Mouse (Mus musculus): Measurements from ENCODE around the gene Vmn2r80. TPM values are rescaled to one million over a fixed set of nuclear protein-coding genes. Genes with fewer than 3 reads are reported as not detected.
"Not testable (repeated sequence)": the region's sequence is repeated elsewhere in the genome, so short reads cannot be mapped to it uniquely, and the experiment has no call there.

Vmn2r80 gene
- total RNA-seq (2014; fragmentation: Nextera tagmentation), result not detected in 2 replicates
- not detected in 2 replicates for total RNA-seq (2017)

DNA sequence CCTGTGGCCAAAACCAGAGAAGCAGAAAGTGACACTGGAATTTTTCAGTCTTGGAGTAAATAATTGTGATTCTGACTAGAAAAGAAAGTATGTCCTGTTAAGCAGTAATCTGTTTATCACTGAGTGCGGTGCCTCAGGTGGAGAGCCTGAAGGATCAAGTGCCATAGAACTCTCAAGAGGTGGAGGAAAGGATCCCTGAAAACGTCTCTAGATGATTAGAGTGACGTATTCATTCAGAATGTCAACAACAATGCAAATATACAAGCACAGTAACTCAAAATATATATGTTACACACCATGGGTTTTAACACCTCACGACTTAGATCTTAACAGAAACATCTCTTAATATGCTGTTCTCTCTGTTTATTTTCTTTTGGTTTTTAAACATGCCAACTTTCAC is at the start of gene Vmn2r80:
Gene Vmn2r80, plus strand, starts transcription at position 301 of the 400 bp plus-strand sequence.
- ATAC-seq (replicated peaks; ENCODE audit: low FRiP score, low TSS enrichment, poor library complexity, severe bottlenecking), result not testable (repeated sequence)

DNA sequence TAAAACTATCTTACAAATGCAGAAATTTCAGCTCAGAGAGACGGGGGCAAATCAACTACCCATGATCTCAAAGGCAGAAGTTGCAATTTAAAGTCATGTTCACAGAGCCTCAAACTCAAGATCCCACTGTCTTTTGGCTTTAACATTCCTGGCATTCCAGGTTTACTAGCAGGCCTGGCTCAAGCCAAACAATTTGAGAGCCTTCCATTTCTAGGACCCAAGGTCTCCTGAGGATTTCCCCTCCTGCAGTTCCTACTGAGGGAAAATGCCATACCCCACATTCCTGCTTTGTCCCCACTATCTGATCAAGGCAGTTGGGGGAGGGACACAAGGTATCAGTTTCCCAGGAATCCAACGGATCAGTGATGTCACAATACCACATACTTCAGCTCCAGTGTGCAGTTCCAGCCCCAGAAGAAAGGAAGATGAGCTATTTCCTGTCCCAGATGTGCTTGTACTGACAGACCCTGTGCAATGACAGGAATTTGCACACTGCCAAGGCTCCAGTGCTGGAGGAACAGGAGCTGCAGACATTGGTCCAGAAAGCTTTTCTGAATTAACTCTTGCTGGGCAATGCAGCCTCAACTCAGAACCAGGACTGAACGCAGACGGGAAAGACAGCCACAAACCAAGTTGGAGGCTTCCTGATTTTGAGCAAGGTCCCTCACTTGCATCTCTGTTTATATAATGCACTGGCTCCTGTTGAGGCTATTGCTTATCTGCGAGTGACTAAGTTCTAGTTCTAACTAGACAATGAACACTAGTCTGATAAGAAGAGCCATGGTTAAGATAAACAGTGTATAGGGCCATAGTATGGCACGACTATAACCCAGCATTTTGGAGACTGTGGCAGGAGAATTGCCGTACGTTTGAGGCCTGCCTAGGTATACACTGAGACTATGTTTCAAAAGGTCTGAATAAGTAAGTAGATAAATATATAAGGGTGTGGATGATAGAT is 42.0 kb upstream of the Vmn2r80 start:
- peak; percentile 61; the same call in 1 of the 2 replicates for ATAC-seq (replicated peaks; ENCODE audit: low FRiP score, low TSS enrichment, poor library complexity, severe bottlenecking)

DNA sequence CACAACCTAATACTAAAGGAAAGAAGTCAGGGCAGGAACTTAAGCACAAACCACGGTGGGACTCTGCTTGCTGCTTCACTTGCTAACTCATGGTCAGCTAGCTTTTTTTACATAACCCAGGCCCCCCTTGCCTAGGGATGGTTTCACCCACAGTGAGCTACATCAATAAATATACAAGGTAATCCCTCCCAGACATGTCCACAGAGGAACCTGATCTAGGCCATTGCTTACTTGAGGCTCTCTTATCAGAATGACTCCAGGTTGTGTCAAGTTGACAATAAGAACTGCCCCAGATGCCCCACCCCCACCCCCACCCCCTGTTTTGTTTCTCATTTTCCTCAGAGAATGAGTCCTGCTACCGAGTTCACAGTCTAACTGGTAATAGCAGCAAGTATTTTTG is 41.0 kb upstream of the Vmn2r80 start:
- no peak for ATAC-seq (replicated peaks; ENCODE audit: low FRiP score, low TSS enrichment, poor library complexity, severe bottlenecking)

- no peak for ATAC-seq (replicated peaks; ENCODE audit: low FRiP score, low TSS enrichment, poor library complexity, severe bottlenecking)
Observed at GRCm38 (mm10) chr10:79109156-79109555, 39.4 kb upstream of the Vmn2r80 start.

DNA sequence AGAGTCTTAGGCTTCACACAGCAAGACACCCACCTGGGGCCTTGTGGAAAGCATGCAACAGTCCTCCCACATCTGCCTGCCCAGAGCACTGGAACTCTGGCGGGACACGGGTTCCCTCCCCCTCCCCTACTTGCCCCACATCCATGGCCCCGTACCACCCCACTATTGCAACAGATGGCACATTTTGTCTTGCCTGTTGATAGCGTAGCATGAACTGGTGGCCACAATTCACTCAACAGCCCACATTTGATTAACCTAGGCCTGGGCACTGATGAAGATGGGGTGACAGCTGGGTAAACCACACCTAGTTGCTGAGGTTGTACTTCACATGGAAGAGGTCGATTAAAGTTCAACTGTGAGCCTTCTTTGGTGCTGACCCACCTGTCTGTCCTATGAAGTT is 38.1 kb upstream of the Vmn2r80 start:
- no peak for ATAC-seq (replicated peaks; ENCODE audit: low FRiP score, low TSS enrichment, poor library complexity, severe bottlenecking)

DNA sequence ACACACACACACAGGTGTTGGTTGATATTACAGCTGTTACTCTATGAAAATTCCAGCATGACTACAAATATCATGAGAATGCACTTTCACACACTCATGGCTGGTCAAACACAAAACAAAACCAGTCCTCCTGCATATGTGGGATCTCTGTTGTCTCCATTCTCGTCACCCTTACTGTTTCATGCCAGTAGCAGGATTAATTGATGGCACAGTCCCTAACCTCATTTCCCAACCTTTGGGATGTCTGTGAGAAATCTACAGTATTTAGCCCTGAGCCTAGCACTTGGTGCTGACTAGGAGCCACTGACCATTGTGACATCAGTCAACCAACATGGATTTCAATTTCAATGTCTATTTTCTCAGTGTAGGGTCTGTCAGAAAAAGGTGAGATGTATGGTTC is 33.5 kb upstream of the Vmn2r80 start:
- ATAC-seq (replicated peaks; ENCODE audit: low FRiP score, low TSS enrichment, poor library complexity, severe bottlenecking), result no peak

- ATAC-seq (replicated peaks; ENCODE audit: low FRiP score, low TSS enrichment, poor library complexity, severe bottlenecking), result peak; percentile 79; the same call in 1 of the 2 replicates
Observed at GRCm38 (mm10) chr10:79116125-79116849, 32.3 kb upstream of the Vmn2r80 start.

GRCm38 (mm10) chr10:79151602-79152001 is 3.0 kb downstream of the Vmn2r80 start:
- no peak for ATAC-seq (replicated peaks; ENCODE audit: low FRiP score, low TSS enrichment, poor library complexity, severe bottlenecking)

DNA sequence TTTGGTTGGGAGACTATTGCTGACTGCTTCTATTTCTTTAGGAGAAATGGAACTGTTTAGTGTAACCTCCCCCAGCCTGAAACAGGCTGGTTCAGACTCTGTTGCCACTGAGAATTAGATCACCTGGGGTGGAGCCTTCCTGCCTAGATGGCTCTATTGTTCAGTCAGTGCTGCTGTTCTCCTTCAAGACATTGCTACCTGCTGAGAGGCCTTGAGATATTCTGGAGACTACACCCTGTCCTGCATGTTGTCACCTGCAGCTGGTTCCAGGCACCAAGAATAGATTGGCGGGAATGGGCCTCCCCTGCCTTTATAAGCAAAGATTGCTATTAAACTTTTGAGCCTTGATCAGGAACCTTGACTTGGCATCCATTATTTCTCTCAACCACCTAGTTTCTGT is 51.4 kb downstream of the Vmn2r80 start:
- not testable (repeated sequence) for ATAC-seq (replicated peaks; ENCODE audit: low FRiP score, low TSS enrichment, poor library complexity, severe bottlenecking)

- ATAC-seq (replicated peaks; ENCODE audit: low FRiP score, low TSS enrichment, poor library complexity, severe bottlenecking), result no peak
Observed at GRCm38 (mm10) chr10:79220432-79220831, 71.9 kb downstream of the Vmn2r80 start.

DNA sequence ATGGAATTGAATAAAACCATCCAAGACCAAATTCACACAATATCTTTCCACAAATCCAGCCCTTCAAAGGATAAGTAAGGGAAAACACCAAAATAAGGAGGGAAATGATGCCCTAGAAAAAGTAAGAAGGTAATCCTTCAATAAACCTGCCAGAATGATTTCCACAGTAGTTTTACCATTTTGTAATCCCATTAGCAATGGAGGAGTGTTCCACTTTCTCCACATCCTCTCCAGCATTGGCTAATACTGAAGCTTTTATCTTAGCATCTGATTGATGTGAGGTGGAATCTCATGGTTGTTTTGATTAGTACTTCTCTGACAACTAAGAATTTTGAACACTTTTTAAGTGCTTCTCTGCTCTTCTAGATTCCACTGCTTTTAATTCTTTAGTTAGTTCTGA is 73.0 kb downstream of the Vmn2r80 start:
- no peak for ATAC-seq (replicated peaks; ENCODE audit: low FRiP score, low TSS enrichment, poor library complexity, severe bottlenecking)

- no peak for ATAC-seq (replicated peaks; ENCODE audit: low FRiP score, low TSS enrichment, poor library complexity, severe bottlenecking)
Observed at GRCm38 (mm10) chr10:79222214-79222613, 73.6 kb downstream of the Vmn2r80 start.

Other genes starting within 250 kb of the Vmn2r80 start
- gene Olfr1354, start 235.6 kb upstream of the Vmn2r80 start, total RNA-seq (2014; fragmentation: Nextera tagmentation), result not detected in 2 replicates
- not detected in 2 replicates for gene Olfr1354, start 235.6 kb upstream of the Vmn2r80 start, total RNA-seq (2017)
- not detected in 2 replicates for gene Olfr8, start 198.1 kb upstream of the Vmn2r80 start, total RNA-seq (2014; fragmentation: Nextera tagmentation)
- not detected in 2 replicates for gene Olfr8, start 198.1 kb upstream of the Vmn2r80 start, total RNA-seq (2017)
- gene Olfr1353, start 185.5 kb upstream of the Vmn2r80 start, total RNA-seq (2014; fragmentation: Nextera tagmentation), result not detected in 2 replicates
- gene Olfr1353, start 185.5 kb upstream of the Vmn2r80 start, total RNA-seq (2017), result not detected in 2 replicates
- not detected in 2 replicates for gene Olfr1352, start 167.7 kb upstream of the Vmn2r80 start, total RNA-seq (2014; fragmentation: Nextera tagmentation)
- not detected in 2 replicates for gene Olfr1352, start 167.7 kb upstream of the Vmn2r80 start, total RNA-seq (2017)
- gene Olfr1351, start 136.3 kb upstream of the Vmn2r80 start, total RNA-seq (2014; fragmentation: Nextera tagmentation), result not detected in 2 replicates
- not detected in 2 replicates for gene Olfr1351, start 136.3 kb upstream of the Vmn2r80 start, total RNA-seq (2017)
- not detected in 2 replicates for gene Olfr57, start 120.0 kb upstream of the Vmn2r80 start, total RNA-seq (2014; fragmentation: Nextera tagmentation)
- not detected in 2 replicates for gene Olfr57, start 120.0 kb upstream of the Vmn2r80 start, total RNA-seq (2017)
- 9.5 and 10.5 TPM in 2 replicates for gene 2610008E11Rik, start 51.2 kb upstream of the Vmn2r80 start, total RNA-seq (2014; fragmentation: Nextera tagmentation)
- 8.5 and 18.0 TPM in 2 replicates for gene 2610008E11Rik, start 51.2 kb upstream of the Vmn2r80 start, total RNA-seq (2017)
- gene Vmn2r81, start 98.9 kb downstream of the Vmn2r80 start, total RNA-seq (2014; fragmentation: Nextera tagmentation), result not detected in 2 replicates
- not detected in 2 replicates for gene Vmn2r81, start 98.9 kb downstream of the Vmn2r80 start, total RNA-seq (2017)
- not detected in 2 replicates for gene Vmn2r82, start 207.8 kb downstream of the Vmn2r80 start, total RNA-seq (2014; fragmentation: Nextera tagmentation)
- not detected in 2 replicates for gene Vmn2r82, start 207.8 kb downstream of the Vmn2r80 start, total RNA-seq (2017)

Measured in megakaryocyte-erythroid progenitor cell, adult 5-6 weeks (primary cell).